Mouse (Mus musculus): ENCODE measurements at regions not wholly inside any gene's neighbourhood (a gene's known extent, or its start where the extent isn't known, plus 50 kb on each side); places are given as distances from the start of the nearest gene placed in this dataset.

DNA sequence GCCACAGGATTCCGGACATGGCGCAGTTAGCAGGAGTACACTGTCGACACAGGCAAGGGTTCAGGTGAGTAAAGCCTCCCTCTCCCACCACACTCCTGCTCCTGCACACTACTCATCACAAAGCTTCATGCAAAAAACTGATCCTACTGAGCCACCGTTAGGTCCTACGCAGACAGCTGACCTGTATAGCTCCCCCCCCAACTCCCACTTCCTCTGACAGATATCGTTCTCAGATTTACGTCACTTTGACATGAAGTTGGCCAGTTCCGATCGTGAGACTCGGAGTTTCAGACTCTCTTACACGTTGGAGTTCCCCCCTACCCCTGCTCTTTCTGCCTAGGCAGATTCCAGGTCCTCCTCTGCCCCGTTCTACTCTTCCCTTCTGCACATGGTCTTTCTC lies 91.6 kb upstream of the Tmc1 start:
- TF ChIP-seq POLR2A (IDR thresholded peaks at IDR 0.05; ENCODE audit: insufficient read depth, low read depth, low read length), result no peak
- TF ChIP-seq EP300 (IDR thresholded peaks at IDR 0.05; ENCODE audit: insufficient read depth, low read depth, low read length), result no peak
- TF ChIP-seq CTCF (IDR thresholded peaks at IDR 0.05), result no peak

All from heart, adult 2 months (tissue).